Comparison of ENCODE assay signal across 8 mouse cellular contexts in genomic region chr2:102900875-102901827, GRCm38 (mm10). TPM values are rescaled to one million over a fixed set of nuclear protein-coding genes. Genes with fewer than 3 reads are reported as not detected.
DNase-seq lines count a peak whose midpoint lies in the region; ATAC-seq and TF ChIP-seq lines count a peak whose summit lies in the region.

Gene Cd44, minus strand, starts transcription at chr2:102901665.

- peaks cover 39% of the 10 kb centered on the region for H3K27me3 ChIP-seq in E14TG2a.4 (ENCODE audit: insufficient read depth, low read length)
- H3K27me3 ChIP-seq in forebrain, embryonic 11.5 days (ENCODE audit: control insufficient read depth, insufficient read depth, low read length), result no peaks in the 10 kb centered on the region; the same call in 1 of the 2 replicates
- H3K27me3 ChIP-seq in small intestine, adult 2 months (ENCODE audit: control insufficient read depth, insufficient read depth, low read length), result no peaks in the 10 kb centered on the region

- intact Hi-C loops in heart, postnatal 25 days (cut with DNase I), result loop anchor here (5.0 to 10.0 kb wide), 2 partner anchors 49 to 96 kb away; no protein-coding TSS in a partner anchor

- no peak for TF ChIP-seq CTCF in E14TG2a.4 (conservative IDR thresholded peaks at IDR 0.05; ENCODE audit: low read length)
- TF ChIP-seq CTCF in small intestine, adult 2 months (IDR thresholded peaks at IDR 0.05; ENCODE audit: extremely low read depth, insufficient read length, insufficient replicate concordance, low read depth, low read length), result no peak

- no peak within 1 kb of the TSS for H3K27ac ChIP-seq in forebrain, embryonic 11.5 days (ENCODE audit: low read depth, low read length)
- peak within 1 kb of the TSS; percentile 66 for H3K27ac ChIP-seq in small intestine, adult 2 months (ENCODE audit: insufficient read depth, low read depth, low read length)

- H3K4me1 ChIP-seq in E14TG2a.4 (replicated peaks; ENCODE audit: low read depth, low read length), result peaks cover 8% of the 10 kb centered on the region
- no peaks in the 10 kb centered on the region for H3K4me1 ChIP-seq in forebrain, embryonic 11.5 days (replicated peaks; ENCODE audit: control insufficient read depth, insufficient read depth, low read length)
- peaks cover 4% of the 10 kb centered on the region; the same call in 1 of the 2 replicates for H3K4me1 ChIP-seq in small intestine, adult 2 months (ENCODE audit: control insufficient read depth, insufficient read depth, insufficient read length, low read length)

- ATAC-seq in forebrain, embryonic 11.5 days (replicated peaks; ENCODE audit: low FRiP score), result peak; percentile 84

- H3K4me3 ChIP-seq in E14TG2a.4 (replicated peaks; ENCODE audit: low read length), result peak within 1 kb of the TSS; percentile 74
- H3K4me3 ChIP-seq in forebrain, embryonic 11.5 days (ENCODE audit: low read depth, low read length), result peak within 1 kb of the TSS; percentile 34
- H3K4me3 ChIP-seq in small intestine, adult 2 months (ENCODE audit: low read depth, low read length), result peak within 1 kb of the TSS; percentile 65

- WGBS in forebrain, embryonic 11.5 days, result under 1% methylated on average over 26 of the region's 29 CpGs
- WGBS in large intestine, adult 2 months, result under 1% methylated on average over 29 of the region's 29 CpGs
- WGBS in small intestine, adult 2 months, result 2% methylated on average over 29 of the region's 29 CpGs

- no peak for TF ChIP-seq POLR2A in small intestine, adult 2 months (IDR thresholded peaks at IDR 0.05; ENCODE audit: low read depth, low read length)

- no peaks in the 10 kb centered on the region for H3K36me3 ChIP-seq in E14TG2a.4 (ENCODE audit: insufficient read depth, low read length)
- no peaks in the 10 kb centered on the region for H3K36me3 ChIP-seq in forebrain, embryonic 11.5 days (ENCODE audit: control insufficient read depth, insufficient read depth, low read length)
- H3K36me3 ChIP-seq in small intestine, adult 2 months (ENCODE audit: control insufficient read depth, insufficient read depth, low read length), result no peaks in the 10 kb centered on the region

- peak within 1 kb of the TSS; percentile 49 for H3K9ac ChIP-seq in forebrain, embryonic 11.5 days (ENCODE audit: low read length)

- no peaks in the 10 kb centered on the region for H3K9me3 ChIP-seq in E14TG2a.4 (ENCODE audit: low read length)
- no peaks in the 10 kb centered on the region for H3K9me3 ChIP-seq in forebrain, embryonic 11.5 days (ENCODE audit: control insufficient read depth, low read length)

- H3K4me2 ChIP-seq in forebrain, embryonic 11.5 days (ENCODE audit: low read depth, low read length, severe bottlenecking), result peak within 1 kb of the TSS; percentile 66

- DNase-seq in adrenal gland, adult 8-10 months, result peak; percentile 68
- peak; percentile 65 for DNase-seq in forebrain, embryonic 11.5 days (ENCODE audit: low spot score)
- peak; percentile 49 for DNase-seq in heart, postnatal 25 days (ENCODE audit: low spot score)
- DNase-seq in large intestine, adult 2 months (ENCODE audit: low read depth, low spot score), result no peak
- peak; percentile 26 for DNase-seq in mesoderm, embryonic 11.5 days (ENCODE audit: low read depth, low spot score)
- no peak for DNase-seq in frontal cortex, postnatal 10 days (ENCODE audit: low spot score in 2 of 2)

RNA-seq across cellular contexts. Expression of gene Cd44, which starts in this region (rescaled TPM):
- 10 to 100 TPM; 38.3 to 83.6 (median 56.9) TPM for total RNA-seq in adrenal gland, adult 8-10 months (2022)
- 2.0 and 2.4 TPM in 2 replicates for polyA plus RNA-seq in forebrain, embryonic 11.5 days (2014; fragmentation: Nextera tagmentation; extraction: Ambion mirVana)
- 10 to 100 TPM in 1 of 2 experiments, 1 to 10 TPM in 1; 9.9 to 11.6 TPM for total RNA-seq in heart, postnatal 25 days (2021)
- polyA plus RNA-seq in large intestine, adult 2 months (2012; rRNA removed), result 11.8 and 26.7 TPM in 2 replicates
- 8.9 and 10.8 TPM in 2 replicates for polyA plus RNA-seq in small intestine, adult 2 months (2012; rRNA removed)

Comparison
In these comparisons a context has a peak if more than half of its experiments do, and no peak if none do; other contexts are left out.
1. DNase-seq: peak in adrenal gland, adult 8-10 months (single experiment), forebrain, embryonic 11.5 days (single experiment), heart, postnatal 25 days (single experiment) and mesoderm, embryonic 11.5 days (single experiment); none in large intestine, adult 2 months (single experiment) and frontal cortex, postnatal 10 days (0 of 2).
2. Peak in every context shown above with its lines, with median percentiles within 50 percentile points of each other: H3K4me3 ChIP-seq.